Mouse (Mus musculus): Measurements from ENCODE around the gene Entpd2. TPM values are rescaled to one million over a fixed set of nuclear protein-coding genes. Genes with fewer than 3 reads are reported as not detected.

The Entpd2 gene
- polyA plus RNA-seq, 1 experiment from 2014 or later, result 4.8 TPM

DNA sequence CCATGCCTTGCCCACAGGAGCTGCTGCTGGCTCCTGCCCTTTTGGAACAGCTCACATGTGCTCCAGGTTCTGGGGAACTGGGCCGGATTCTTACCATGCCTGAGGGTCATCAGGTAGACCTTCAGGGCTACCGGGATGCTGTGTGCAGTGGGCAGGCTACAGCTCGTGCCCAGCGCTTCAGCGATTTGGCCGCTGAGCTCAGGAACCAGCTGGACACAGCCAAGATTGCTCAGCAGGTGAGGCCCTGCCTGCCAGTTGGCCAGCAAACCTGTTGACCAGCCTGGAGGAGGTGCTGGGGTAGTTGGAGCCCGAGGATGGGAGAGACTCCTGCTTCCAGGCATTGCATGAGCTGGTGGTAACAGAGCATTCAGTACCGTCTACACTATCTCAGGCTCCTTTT is 38.6 kb downstream of the Entpd2 start:
- ATAC-seq (replicated peaks), result no peak
- Histone ChIP-seq H3K27ac (replicated peaks) (no peak overlapping the region), H3K4me3 (no peak overlapping the region), H3K36me3 (peaks cover 41% of the 10 kb centered on the region), H3K9me3 (no peaks in the 10 kb centered on the region), H3K4me1 (peaks cover 21% of the 10 kb centered on the region), H3K9ac (replicated peaks) (no peak overlapping the region), H3K4me2 (replicated peaks) (no peak overlapping the region), H3K27me3 (peaks cover 2% of the 10 kb centered on the region; the same call in 1 of the 2 replicates)
- WGBS, result 91% methylated on average over 8 of the region's 8 CpGs

DNA sequence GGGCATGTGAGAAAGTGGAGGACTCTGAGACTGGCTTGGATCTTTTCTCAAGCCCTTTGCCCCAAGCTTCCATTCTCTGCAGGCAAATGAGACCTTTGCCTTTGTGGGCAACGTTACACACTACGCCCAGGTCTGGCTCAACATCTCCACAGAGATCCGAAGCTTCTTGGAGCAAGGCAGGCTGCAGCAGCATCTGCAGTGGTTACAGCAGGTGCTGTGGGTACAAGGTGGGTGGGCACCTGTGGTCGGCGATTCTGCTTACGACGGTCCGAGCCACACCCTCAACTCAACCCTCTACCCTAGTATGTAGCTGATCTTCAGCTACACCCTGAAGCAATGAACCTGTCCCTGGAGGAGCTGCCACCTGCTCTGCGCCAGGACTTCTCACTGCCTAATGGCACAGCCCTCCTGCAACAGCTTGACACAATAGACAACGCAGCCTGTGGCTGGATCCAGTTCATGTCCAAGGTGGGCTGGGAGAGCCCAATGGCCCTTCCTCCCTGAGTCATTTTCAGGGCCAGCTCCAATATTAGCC is 40.7 kb downstream of the Entpd2 start:
- Histone ChIP-seq H3K4me2 (replicated peaks) (no peak overlapping the region), H3K9me3 (no peaks in the 10 kb centered on the region), H3K36me3 (peaks cover 50% of the 10 kb centered on the region), H3K27ac (replicated peaks) (no peak overlapping the region), H3K27me3 (no peaks in the 10 kb centered on the region), H3K4me1 (peaks cover under 1% of the 10 kb centered on the region; the same call in 1 of the 2 replicates), H3K4me3 (no peak overlapping the region), H3K9ac (replicated peaks) (no peak overlapping the region)
- ATAC-seq (replicated peaks), result no peak
- 93% methylated on average over 10 of the region's 10 CpGs for WGBS

DNA sequence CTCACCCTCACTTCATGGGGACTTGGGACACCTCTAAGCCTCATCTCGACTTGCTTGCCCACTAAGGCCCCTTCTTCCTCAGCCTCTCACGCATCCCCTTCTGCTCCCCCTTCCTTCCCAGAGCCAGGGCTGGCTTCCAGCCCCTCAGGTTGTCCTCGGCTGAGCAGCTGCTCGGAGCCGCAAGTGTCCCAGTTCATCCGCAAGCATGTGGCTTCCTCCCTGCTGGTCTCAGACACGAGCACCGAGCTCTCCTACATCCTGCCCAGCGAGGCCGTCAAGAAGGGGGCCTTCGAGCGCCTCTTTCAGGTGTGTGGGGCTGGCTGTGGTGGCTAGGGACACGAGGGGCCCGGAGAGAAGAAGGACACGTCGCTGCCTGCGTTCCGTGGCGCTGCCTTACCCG is 45.4 kb downstream of the Entpd2 start:
- Histone ChIP-seq H3K27ac (replicated peaks) (no peak overlapping the region), H3K9me3 (no peaks in the 10 kb centered on the region), H3K4me1 (no peaks in the 10 kb centered on the region), H3K9ac (replicated peaks) (no peak overlapping the region), H3K36me3 (peaks cover 77% of the 10 kb centered on the region), H3K4me2 (replicated peaks) (no peak overlapping the region), H3K4me3 (no peak overlapping the region), H3K27me3 (no peaks in the 10 kb centered on the region)
- ATAC-seq (replicated peaks), result no peak
- WGBS, result 89% methylated on average over 20 of the region's 20 CpGs

DNA sequence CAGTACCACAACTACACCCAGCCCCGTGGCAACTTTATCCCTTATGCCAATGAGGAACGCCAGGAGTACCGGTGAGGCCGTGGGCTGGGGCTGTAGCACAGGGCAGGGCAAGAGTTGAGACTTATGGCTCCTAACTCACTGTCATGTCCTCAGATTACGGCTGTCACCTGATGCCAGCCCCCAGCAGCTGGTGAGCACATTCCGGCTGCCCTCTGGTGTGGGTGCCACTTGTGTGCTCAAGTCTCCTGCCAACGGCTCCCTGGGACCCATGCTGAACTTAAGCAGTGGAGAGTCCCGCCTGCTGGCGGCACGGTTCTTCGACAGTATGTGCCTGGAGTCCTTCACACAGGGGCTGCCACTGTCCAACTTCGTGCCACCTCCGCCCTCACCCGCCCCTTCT is 47.0 kb downstream of the Entpd2 start:
- Histone ChIP-seq H3K4me2 (replicated peaks) (no peak overlapping the region), H3K36me3 (peaks cover 82% of the 10 kb centered on the region), H3K9me3 (no peaks in the 10 kb centered on the region), H3K4me3 (no peak overlapping the region), H3K4me1 (no peaks in the 10 kb centered on the region), H3K27ac (replicated peaks) (no peak overlapping the region), H3K27me3 (no peaks in the 10 kb centered on the region), H3K9ac (replicated peaks) (no peak overlapping the region)
- WGBS, result 91% methylated on average over 14 of the region's 14 CpGs
- ATAC-seq (replicated peaks), result no peak

Small RNAs within 50 kb of the gene (microRNA-seq; reads per million reads assigned to microRNA genes)
- not detected for gene Mir3087

Other genes with a start within 250 kb of the Entpd2 start
- 25.2 and 27.5 TPM in 2 replicates for gene Nrarp, start 215.1 kb upstream of the Entpd2 start, polyA plus RNA-seq (2015; fragmentation: Nextera tagmentation; extraction: Ambion mirVana)
- gene Tor4a, start 199.0 kb upstream of the Entpd2 start, polyA plus RNA-seq (2015; fragmentation: Nextera tagmentation; extraction: Ambion mirVana), result 1.3 and 1.6 TPM in 2 replicates
- 96.7 and 102 TPM in 2 replicates for gene Nelfb, start 184.4 kb upstream of the Entpd2 start, polyA plus RNA-seq (2015; fragmentation: Nextera tagmentation; extraction: Ambion mirVana)
- not detected in 2 replicates for gene Stpg3, start 181.2 kb upstream of the Entpd2 start, polyA plus RNA-seq (2015; fragmentation: Nextera tagmentation; extraction: Ambion mirVana)
- gene Fam166a, start 177.1 kb upstream of the Entpd2 start, polyA plus RNA-seq (2015; fragmentation: Nextera tagmentation; extraction: Ambion mirVana), result 1.2 TPM in 1 of 2 replicates, not detected in the other
- 399 and 409 TPM in 2 replicates for gene Tubb4b, start 171.2 kb upstream of the Entpd2 start, polyA plus RNA-seq (2015; fragmentation: Nextera tagmentation; extraction: Ambion mirVana)
- not detected in 2 replicates for gene Slc34a3, start 161.5 kb upstream of the Entpd2 start, polyA plus RNA-seq (2015; fragmentation: Nextera tagmentation; extraction: Ambion mirVana)
- gene Rnf224, start 159.1 kb upstream of the Entpd2 start, polyA plus RNA-seq (2015; fragmentation: Nextera tagmentation; extraction: Ambion mirVana), result not detected in 2 replicates
- gene Rnf208, start 153.6 kb upstream of the Entpd2 start, polyA plus RNA-seq (2015; fragmentation: Nextera tagmentation; extraction: Ambion mirVana), result 79.1 and 80.4 TPM in 2 replicates
- 0.20 TPM in 1 of 2 replicates, not detected in the other for gene Cysrt1, start 153.4 kb upstream of the Entpd2 start, polyA plus RNA-seq (2015; fragmentation: Nextera tagmentation; extraction: Ambion mirVana)
- gene AL732309.1, start 149.0 kb upstream of the Entpd2 start, polyA plus RNA-seq (2015; fragmentation: Nextera tagmentation; extraction: Ambion mirVana), result 6.5 and 6.8 TPM in 2 replicates
- gene Tmem203, start 140.4 kb upstream of the Entpd2 start, polyA plus RNA-seq (2015; fragmentation: Nextera tagmentation; extraction: Ambion mirVana), result 16.4 and 19.7 TPM in 2 replicates
- gene Tprn, start 133.3 kb upstream of the Entpd2 start, polyA plus RNA-seq (2015; fragmentation: Nextera tagmentation; extraction: Ambion mirVana), result 15.6 and 16.5 TPM in 2 replicates
- 209 and 225 TPM in 2 replicates for gene Ssna1, start 123.4 kb upstream of the Entpd2 start, polyA plus RNA-seq (2015; fragmentation: Nextera tagmentation; extraction: Ambion mirVana)
- 148 and 150 TPM in 2 replicates for gene Anapc2, start 123.4 kb upstream of the Entpd2 start, polyA plus RNA-seq (2015; fragmentation: Nextera tagmentation; extraction: Ambion mirVana)
- not detected in 2 replicates for gene Tmem210, start 107.7 kb upstream of the Entpd2 start, polyA plus RNA-seq (2015; fragmentation: Nextera tagmentation; extraction: Ambion mirVana)
- gene Lrrc26, start 106.0 kb upstream of the Entpd2 start, polyA plus RNA-seq (2015; fragmentation: Nextera tagmentation; extraction: Ambion mirVana), result not detected in 2 replicates
- gene Grin1, start 76.7 kb upstream of the Entpd2 start, polyA plus RNA-seq (2015; fragmentation: Nextera tagmentation; extraction: Ambion mirVana), result 19.1 and 21.5 TPM in 2 replicates
- gene Man1b1, start 63.5 kb upstream of the Entpd2 start, polyA plus RNA-seq (2015; fragmentation: Nextera tagmentation; extraction: Ambion mirVana), result 52.6 and 61.1 TPM in 2 replicates
- 25.5 and 29.3 TPM in 2 replicates for gene Dpp7, start 39.5 kb upstream of the Entpd2 start, polyA plus RNA-seq (2015; fragmentation: Nextera tagmentation; extraction: Ambion mirVana)
- gene Uap1l1, start 30.2 kb upstream of the Entpd2 start, polyA plus RNA-seq (2015; fragmentation: Nextera tagmentation; extraction: Ambion mirVana), result 4.1 and 5.1 TPM in 2 replicates
- gene Sapcd2, start 23.6 kb upstream of the Entpd2 start, polyA plus RNA-seq (2015; fragmentation: Nextera tagmentation; extraction: Ambion mirVana), result 31.9 and 32.6 TPM in 2 replicates
- 406 and 408 TPM in 2 replicates for gene Npdc1, start 3.5 kb downstream of the Entpd2 start, polyA plus RNA-seq (2015; fragmentation: Nextera tagmentation; extraction: Ambion mirVana)
- gene Fut7, start 27.4 kb downstream of the Entpd2 start, polyA plus RNA-seq (2015; fragmentation: Nextera tagmentation; extraction: Ambion mirVana), result 0.20 TPM in 1 of 2 replicates, not detected in the other
- gene Abca2, start 32.8 kb downstream of the Entpd2 start, polyA plus RNA-seq (2015; fragmentation: Nextera tagmentation; extraction: Ambion mirVana), result 11.6 and 14.1 TPM in 2 replicates
- gene Clic3, start 61.0 kb downstream of the Entpd2 start, polyA plus RNA-seq (2015; fragmentation: Nextera tagmentation; extraction: Ambion mirVana), result 3.3 and 3.4 TPM in 2 replicates
- gene Paxx, start 65.2 kb downstream of the Entpd2 start, polyA plus RNA-seq (2015; fragmentation: Nextera tagmentation; extraction: Ambion mirVana), result 100 and 101 TPM in 2 replicates
- 112 and 123 TPM in 2 replicates for gene Ptgds, start 74.2 kb downstream of the Entpd2 start, polyA plus RNA-seq (2015; fragmentation: Nextera tagmentation; extraction: Ambion mirVana)
- not detected in 2 replicates for gene Lcn12, start 98.0 kb downstream of the Entpd2 start, polyA plus RNA-seq (2015; fragmentation: Nextera tagmentation; extraction: Ambion mirVana)
- 128 and 130 TPM in 2 replicates for gene Fbxw5, start 104.9 kb downstream of the Entpd2 start, polyA plus RNA-seq (2015; fragmentation: Nextera tagmentation; extraction: Ambion mirVana)
- gene C8g, start 105.8 kb downstream of the Entpd2 start, polyA plus RNA-seq (2015; fragmentation: Nextera tagmentation; extraction: Ambion mirVana), result 3.4 and 4.7 TPM in 2 replicates
- 28.2 and 28.6 TPM in 2 replicates for gene Traf2, start 151.1 kb downstream of the Entpd2 start, polyA plus RNA-seq (2015; fragmentation: Nextera tagmentation; extraction: Ambion mirVana)
- 368 and 393 TPM in 2 replicates for gene Edf1, start 162.0 kb downstream of the Entpd2 start, polyA plus RNA-seq (2015; fragmentation: Nextera tagmentation; extraction: Ambion mirVana)
- 4.2 and 5.3 TPM in 2 replicates for gene Mamdc4, start 179.0 kb downstream of the Entpd2 start, polyA plus RNA-seq (2015; fragmentation: Nextera tagmentation; extraction: Ambion mirVana)
- gene Phpt1, start 179.3 kb downstream of the Entpd2 start, polyA plus RNA-seq (2015; fragmentation: Nextera tagmentation; extraction: Ambion mirVana), result 151 and 158 TPM in 2 replicates
- 5.5 and 5.9 TPM in 2 replicates for gene Ajm1, start 185.9 kb downstream of the Entpd2 start, polyA plus RNA-seq (2015; fragmentation: Nextera tagmentation; extraction: Ambion mirVana)
- gene Rabl6, start 212.6 kb downstream of the Entpd2 start, polyA plus RNA-seq (2015; fragmentation: Nextera tagmentation; extraction: Ambion mirVana), result 78.8 and 81.1 TPM in 2 replicates
- gene Ccdc183, start 221.8 kb downstream of the Entpd2 start, polyA plus RNA-seq (2015; fragmentation: Nextera tagmentation; extraction: Ambion mirVana), result 0.14 and 0.20 TPM in 2 replicates
- gene Tmem141, start 226.1 kb downstream of the Entpd2 start, polyA plus RNA-seq (2015; fragmentation: Nextera tagmentation; extraction: Ambion mirVana), result 23.8 and 25.0 TPM in 2 replicates
- gene Fcna, start 232.2 kb downstream of the Entpd2 start, polyA plus RNA-seq (2015; fragmentation: Nextera tagmentation; extraction: Ambion mirVana), result 2.2 and 2.7 TPM in 2 replicates

All from forebrain, embryonic 15.5 days (tissue).